Mouse (Mus musculus) erythroblast, embryonic 14.5 days (primary cell): Measurements from ENCODE around the gene Glrp1.

Experiments
- GATA1 ChIP-seq: IDR thresholded peaks from 2 replicates; pipeline ENCODE4 v1.6.1; 2012; ENCODE audit warnings: low read length, inconsistent platforms, mixed read lengths
- TAL1 ChIP-seq: IDR thresholded peaks from 3 replicates; pipeline ENCODE4 v1.6.1; 2012; ENCODE audit warnings: low read length, inconsistent platforms, mixed read lengths

GRCm38 (mm10) chr1:88558793-88559192 is 48.9 kb upstream of the Glrp1 start:
- TF ChIP-seq GATA1 (no peak), TAL1 (no peak)
